Mouse (Mus musculus) retina, embryonic 14.5 days (tissue): Measurements from ENCODE around the gene Lifr.
A peak's percentile ranks its signal among the peaks of the same experiment; 100 is the strongest.

Source experiments
- DNase-seq: peaks from one replicate; pipeline ENCODE4 v3.0.0-alpha.2; 2015; ENCODE audit warnings: low spot score

The Lifr gene

DNA sequence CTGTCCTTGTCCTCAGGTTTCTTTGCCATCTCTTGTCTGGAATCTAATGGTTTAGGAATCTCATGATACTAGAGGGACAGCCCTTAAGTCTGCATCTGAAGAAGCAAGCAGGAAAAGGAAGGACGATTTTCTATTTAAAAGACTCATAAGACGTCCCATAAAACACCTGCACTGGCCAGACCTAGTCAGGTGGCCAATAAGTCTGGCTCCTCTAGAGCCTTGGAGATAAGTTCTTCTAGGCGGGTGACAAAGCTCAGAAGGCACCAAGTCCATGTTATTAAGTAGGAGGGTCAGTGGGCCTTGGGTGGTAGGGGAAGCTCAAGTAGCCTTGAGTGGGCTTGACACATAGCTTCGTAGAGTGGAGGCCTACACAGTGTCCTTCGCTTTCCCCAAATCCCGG is 67.2 kb downstream of the Lifr start:
- no peak for DNase-seq

DNA sequence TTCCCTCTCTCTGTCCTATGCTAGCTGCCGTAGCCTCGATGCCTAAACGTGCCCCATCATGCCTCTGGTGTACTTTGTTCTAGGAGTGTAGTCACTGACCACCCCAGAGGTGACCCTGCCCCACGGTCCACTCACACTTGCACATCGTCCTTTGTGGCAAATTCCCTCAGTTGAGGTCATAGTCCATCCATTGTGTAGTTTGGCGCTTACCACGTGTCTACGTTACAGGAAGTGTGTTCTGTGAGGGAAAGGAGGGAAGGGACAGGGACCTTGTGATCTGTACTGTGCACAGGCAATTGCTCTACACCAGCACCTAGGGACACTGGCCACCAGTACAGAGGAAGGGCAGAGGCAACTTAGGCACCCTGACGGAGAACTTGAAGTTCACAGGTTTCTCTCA is 69.5 kb downstream of the Lifr start:
- no peak for DNase-seq

GRCm38 (mm10) chr15:7160321-7160720 is 69.9 kb downstream of the Lifr start:
- no peak for DNase-seq

- no peak for DNase-seq
Observed at GRCm38 (mm10) chr15:7163851-7164250, 73.4 kb downstream of the Lifr start.

GRCm38 (mm10) chr15:7166735-7167134 is 76.3 kb downstream of the Lifr start:
- DNase-seq = no peak

DNA sequence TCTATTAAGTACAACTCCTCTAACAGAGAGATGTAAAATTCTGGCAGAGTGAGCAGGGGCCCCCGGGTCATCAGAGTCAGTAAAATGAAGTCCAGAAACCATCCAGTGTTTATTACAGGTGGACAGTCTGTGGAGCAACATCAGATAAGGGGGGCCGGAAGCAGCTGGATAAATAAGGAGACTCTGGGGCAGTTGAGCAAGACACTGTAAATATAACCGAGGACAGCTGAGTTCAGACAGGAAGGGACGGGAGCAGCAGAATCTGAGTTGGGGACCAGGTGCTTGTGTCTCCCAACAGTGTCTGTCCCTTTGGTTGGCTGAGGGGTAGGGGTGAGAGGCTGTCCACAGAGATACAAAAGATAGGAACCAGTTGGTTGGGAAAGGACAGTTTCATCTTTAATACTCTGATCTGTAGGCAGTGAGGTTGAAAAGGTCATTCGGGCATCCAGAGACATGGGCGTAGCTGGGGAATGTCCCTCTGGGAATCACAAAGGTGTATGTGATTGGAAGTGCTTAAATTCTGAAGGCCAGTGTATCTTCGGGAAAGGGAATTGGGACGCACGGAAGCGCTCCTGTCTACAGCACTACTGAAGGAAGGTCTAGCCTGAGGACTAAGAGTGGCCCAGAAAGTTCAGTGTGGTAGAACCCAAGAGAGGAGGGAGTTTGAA is 77.0 kb downstream of the Lifr start:
- no peak for DNase-seq

DNA sequence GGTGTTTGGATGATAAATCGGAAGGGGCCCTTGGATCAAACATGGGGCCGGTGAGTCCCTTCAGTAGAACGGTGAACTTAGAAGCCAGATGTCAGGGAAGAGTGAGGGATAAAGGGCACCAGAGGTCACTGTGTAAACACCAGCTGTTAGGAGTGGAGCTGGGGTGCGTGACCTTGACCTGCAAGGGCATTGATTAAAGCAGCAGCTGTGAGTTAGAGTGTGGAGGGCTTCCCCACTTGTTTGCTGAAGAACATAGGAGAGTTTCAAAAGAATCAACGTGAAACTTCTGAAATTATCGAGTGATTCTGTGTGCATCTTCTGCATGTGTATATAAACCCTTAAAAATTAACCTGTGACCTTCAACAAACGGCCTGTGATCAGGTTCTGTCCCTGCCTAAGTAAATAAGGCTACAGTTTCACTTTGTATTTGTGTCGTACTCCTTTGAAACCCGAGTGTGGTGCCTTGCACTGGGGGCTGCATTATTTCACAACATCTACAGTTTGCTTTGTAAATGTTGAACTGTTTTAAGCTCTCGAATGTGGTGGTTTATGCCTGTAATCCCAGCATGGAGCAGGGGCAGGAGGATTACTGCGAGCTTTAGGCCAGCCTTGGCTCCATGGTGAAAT is 77.6 kb downstream of the Lifr start:
- DNase-seq = no peak

- no peak for DNase-seq
Observed at GRCm38 (mm10) chr15:7172875-7173274, 82.5 kb downstream of the Lifr start.

DNA sequence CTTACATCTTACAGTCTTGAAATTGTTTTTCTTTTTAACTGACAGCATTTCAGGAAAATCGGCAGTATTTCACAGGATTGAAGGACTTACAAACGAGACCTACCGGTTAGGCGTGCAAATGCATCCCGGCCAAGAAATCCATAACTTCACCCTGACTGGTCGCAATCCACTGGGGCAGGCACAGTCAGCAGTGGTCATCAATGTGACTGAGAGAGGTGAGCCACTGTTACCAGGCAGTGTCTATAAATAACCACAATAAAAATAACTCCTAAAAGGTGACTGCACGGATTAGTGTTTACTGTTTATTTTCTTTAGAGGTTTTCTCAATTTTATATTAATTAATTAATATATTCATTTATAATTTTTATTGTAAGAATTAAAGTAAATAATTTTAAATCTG is 82.9 kb downstream of the Lifr start:
- no peak for DNase-seq

GRCm38 (mm10) chr15:7173776-7174175 is 83.4 kb downstream of the Lifr start:
- DNase-seq = no peak

DNA sequence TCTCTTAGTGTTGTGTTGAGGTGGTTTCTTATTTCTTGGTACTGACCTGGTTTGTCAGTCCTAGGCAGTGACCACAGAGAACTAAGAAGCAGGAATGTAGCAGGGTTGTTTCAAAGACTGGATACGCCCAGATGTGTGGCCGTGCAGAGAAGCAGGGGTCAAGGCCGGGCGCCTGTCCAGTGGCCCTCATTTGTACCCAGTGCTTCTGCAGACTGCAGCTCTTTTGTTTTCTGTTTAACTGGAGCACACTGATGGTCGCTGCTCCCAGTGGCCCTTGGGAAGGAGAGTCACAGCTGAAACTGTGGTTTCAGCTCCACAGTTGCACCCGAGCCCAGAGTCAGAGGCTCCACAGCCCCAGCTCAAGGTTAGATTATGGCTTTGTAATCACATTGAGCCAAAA is 90.2 kb downstream of the Lifr start:
- DNase-seq = no peak

DNA sequence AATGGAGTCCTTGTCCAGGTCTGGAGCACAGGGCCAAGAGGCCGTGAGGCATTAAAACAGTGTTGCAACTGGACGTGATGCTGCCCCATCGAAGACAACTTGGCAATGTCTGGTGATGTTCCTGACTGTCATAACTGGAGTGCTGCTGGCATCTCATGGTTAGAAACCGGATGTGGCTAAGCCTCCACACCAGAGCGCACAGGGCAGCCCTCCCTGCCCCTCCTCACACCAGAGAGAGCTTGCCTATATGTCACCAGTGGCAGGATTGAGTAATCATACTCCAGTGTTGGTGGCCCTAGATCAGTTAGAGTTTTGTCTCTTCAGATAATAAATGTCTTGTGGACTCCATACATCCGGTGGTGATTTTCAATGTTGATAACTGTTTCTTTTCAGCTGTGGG is 97.3 kb downstream of the Lifr start:
- DNase-seq = no peak

GRCm38 (mm10) chr15:7189678-7190454 is 99.5 kb downstream of the Lifr start:
- no peak for DNase-seq

DNA sequence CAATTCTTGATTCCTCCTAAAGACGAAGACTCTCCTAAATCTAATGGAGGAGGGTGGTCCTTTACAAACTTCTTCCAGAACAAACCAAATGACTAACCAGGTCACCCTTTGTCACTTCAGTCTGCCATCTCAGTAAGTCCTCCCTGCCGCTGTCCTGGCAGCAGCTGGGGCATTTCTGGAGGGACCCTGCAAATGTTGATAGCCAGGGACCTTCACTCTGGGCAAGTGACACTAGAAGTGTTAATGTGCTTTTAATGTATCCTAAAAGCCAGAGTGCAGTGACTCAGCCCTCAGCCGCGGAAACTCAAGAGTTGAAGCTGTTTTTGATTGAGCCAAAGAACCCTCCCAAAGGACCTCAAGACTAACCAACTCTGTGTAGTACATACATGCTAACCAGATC is 100.7 kb downstream of the Lifr start:
- no peak for DNase-seq

DNA sequence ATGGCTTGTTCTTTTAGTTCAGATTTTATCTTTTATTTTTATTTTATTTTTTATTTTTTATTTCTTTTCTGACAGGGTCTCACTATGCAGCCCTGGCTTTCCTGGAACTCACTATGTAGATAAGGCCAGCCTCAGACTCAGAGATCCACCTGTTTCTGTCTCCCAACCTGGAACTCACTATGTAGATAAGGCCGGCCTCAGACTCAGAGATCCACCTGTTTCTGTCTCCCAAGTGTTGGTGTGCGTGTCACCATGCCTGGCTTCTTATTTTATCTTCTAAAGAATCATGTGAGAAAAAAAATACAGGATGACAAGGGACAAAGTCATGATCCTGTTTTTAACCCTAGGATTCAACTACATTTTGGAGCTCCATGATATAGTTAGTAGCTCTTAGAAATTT is 102.2 kb downstream of the Lifr start:
- no peak for DNase-seq

GRCm38 (mm10) chr15:7194147-7194720 is 103.8 kb downstream of the Lifr start:
- peak; percentile 74 for DNase-seq

GRCm38 (mm10) chr15:7194748-7195221 is 104.4 kb downstream of the Lifr start:
- peak; percentile 60 for DNase-seq

GRCm38 (mm10) chr15:7197652-7198445 is 107.4 kb downstream of the Lifr start:
- no peak for DNase-seq

DNA sequence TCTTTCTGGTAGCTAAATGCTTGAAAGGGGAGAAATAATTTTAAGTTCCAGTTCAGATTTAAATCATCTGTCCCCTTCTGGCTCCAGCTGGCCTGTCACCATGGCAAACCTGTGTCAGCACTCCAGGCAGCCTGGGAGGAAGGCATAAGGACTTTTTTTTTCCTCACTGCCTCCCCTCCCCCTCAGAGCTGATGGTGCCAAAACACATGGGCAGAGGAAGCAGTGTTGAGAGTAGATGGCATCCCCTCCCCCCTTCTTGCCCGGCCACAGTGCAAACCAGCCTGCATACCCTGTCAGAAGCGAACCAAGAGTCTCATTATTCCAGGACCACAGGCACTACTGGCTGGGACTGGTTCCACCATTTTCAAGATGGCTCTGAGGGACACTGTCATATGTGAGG is 108.4 kb downstream of the Lifr start:
- peak; percentile 43 for DNase-seq

- no peak for DNase-seq
Observed at GRCm38 (mm10) chr15:7200286-7200685, 109.9 kb downstream of the Lifr start.

DNA sequence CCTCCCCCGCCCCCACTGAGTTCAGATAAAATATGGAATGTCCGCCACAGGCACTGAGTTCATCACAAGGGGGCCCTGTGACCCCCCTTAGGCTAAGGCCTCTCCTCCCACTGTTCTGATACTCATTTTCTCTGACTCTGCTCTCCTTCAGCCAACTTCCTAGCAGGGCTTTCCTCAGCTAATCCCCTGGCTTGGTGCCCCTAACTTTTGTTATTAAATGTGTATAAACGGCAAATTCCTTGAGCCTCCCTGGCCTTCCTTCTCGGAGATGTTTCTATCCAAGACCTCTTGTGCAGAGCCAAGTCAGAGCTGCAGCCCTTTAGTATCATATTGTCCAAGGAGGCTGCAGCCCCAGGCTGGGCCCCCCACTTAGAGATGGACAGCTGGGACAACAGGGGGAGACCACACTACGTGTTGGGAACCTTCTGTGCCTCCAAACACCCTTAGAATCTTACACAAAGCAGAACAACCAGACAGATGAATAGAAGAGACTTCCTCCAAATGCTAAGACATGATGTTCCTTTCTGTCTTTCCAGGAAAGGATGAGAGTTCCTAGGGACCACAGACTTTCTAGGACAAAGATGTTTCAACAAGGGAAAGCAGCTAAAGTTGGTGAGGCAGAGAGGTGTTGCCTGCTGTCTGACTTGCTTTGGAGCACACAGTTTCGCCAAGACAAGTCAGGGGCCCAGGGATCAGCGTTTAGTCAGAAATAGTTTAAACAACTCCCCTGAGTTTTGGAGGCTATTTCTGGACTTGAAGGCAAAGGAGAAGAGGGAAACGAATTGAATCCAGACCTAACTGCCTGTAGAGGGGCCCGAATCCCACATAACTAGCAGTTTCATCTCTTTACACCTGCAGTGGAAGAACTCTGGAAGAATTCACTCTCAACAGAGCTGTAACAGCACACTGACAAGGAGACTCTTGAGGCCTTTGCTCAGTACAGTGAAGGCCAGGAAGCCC is 111.3 kb downstream of the Lifr start:
- DNase-seq = no peak
